Mouse (Mus musculus) right cerebral cortex, postnatal 4 days (tissue): ENCODE data around the gene Ndufaf3.

Experiments used
- DNase-seq: peaks from one replicate; pipeline ENCODE4 v3.0.0-alpha.2; 2022

Ndufaf3 gene

DNA sequence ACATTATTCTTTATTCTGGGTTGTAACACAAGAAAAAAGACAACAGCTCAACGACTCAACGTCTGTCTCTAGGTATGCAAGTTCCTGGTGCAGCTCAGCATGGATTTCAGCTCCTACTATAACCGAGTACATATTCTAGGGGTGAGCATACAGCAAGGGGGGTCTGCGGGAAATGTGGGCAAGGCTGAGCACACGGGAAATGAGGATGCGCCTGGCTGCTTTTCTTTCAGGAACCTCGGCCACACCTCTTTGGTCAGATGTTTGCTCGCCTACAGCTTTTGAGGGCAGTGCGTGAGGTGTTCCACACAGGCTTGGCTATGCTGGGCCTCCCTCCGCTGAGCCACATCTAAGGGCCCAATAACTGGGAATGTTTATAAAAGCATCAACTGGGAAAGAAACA lies 5.1 kb upstream of the Ndufaf3 start:
- no peak for DNase-seq

DNA sequence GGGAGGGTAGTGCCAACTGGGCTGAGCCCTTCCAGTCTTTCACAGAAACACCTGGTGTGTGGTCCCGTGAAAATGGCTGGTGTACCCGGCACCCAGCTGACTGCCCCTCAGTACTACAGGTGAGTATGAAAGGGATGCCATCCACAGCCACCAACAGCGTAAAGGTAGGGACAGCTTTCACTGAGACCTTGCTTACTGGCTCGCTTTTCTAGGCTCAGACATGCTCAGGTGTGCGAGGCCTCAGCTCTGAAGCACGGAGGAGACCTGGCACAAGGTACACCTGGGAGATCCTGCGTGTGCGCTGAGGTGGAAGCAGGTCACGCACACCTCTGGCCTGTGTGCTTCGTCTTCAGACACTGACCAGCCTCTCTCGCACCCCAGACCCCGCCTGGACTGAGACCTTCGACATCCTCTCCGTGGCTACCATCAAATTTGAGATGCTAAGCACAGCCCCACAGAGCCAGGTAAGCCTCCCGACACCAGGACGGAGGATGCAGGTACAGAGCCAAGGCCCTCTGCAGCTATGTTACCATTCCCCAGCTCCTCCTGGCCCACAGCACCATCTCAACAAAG lies 4.3 kb upstream of the Ndufaf3 start:
- no peak for DNase-seq

DNA sequence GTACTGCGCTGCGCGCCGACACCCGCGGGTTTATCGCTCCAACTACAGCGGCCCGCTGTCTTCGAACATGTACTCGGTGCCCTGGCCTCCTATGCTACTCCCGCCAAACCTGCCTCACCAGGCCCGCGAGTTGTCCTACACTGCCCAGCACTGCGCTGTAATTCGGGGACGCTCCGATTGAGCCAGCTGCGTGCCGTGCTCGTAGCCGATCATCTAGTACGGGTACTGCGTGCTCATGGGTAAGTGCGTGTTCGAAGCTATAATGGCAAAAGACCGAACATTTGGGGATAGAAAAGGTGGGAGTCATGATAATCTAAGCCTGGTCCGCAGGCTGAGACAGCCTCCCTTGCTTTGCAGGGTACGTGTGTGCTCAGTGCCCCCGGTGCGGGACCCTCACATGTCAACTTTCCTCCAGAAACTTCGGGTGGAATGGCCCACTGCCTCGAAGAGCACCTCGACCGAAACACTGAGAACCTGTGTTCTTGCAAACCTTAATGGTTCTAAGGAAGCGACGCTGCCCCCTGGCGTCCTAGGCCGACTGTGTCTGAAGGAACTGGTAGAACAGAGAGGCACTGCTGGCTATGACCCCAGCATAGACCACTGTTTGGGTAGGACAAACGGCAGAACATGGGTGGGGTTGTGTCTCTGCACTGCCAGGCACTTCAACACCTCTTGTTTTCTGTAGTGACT lies 3.1 kb upstream of the Ndufaf3 start:
- peak; percentile 86 for DNase-seq

DNA sequence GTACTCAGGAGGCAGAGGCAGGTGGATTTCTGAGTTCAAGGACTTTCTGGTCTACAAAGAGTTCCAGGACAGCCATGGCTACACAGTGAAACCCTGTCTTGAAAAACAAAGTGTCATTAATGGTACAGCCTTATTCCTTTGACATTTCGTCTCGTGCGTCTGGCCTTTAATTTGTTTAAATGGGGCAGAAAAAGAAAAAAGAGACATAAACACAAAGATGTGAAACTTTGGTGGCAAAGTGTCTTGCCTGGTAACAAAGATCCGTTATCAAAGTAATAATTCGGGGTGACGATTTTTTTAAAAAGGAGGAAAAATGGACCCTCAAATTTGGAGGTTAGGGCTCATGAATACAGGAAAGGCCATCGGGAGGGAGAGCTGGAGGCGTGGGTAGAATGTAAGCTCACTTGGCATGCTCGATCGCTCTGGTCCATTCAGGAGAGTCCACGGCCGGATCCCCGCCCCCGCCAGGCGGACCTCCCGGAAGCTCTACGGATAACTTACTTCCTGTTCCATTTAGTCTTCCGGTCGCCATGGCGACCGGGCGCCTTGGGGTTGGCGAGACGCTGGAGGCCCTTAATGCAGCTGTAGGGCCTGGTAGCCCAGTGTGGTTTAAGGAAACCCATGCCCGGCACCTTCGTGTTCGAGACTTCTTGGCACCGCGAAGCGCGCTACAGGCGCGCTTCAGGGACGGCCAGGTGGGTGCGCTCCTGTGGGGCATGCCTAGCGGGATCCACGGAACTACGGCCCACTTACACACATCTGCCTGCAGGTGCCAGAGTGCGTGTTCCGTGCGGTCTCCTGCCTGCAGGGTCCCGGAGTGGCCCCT lies 2.4 kb upstream of the Ndufaf3 start, which contains the start of gene Dalrd3:
TSS of gene Dalrd3 (plus strand) at position 506 of the 826 bp plus-strand sequence.
- peak; percentile 88 for DNase-seq

DNA sequence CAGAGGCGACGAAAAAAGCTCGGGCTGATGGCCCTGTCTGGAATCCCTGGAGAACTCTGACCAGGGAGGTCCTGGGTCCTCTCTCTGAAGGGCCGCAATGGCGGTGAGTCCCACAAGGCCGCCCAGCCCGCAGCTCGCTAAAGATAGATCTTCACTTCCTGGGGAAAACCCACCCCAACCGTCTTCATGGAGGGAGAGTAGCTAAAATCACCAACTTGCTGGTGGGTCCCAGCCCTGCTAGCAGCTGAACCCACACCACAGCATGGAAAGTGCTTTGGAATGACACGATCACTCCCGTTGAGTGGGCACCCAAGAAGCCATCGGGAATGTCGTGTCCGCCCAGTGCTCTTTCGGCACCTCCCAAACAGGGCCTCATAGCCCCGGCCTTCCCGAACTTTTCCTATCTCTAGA lies 1.3 kb upstream of the Ndufaf3 start:
- no peak for DNase-seq

DNA sequence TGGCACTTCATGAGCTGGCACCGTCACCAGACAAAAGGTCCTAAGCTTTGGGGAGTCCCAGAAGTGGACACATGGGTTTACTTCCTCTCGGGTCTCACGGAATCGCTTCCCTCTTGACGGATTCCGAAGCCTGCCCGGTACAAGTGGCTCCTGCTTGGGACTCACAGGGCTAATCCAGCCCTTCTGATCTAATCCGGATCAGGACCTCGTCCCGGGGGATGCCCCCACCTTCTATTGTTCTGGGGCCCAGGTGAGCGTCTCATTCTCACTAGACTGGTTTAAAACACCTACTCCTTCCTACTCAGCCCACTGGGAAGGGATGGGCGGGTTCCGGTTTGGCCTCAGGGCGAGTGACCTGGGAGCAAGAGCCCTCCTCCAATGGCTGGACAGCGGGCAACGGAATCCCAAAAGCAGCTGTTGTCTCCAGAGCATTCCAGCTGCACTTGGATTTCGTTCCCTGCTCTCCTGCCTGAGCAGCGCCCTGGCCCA lies 741 bp upstream of the Ndufaf3 start:
- DNase-seq = no peak

DNA sequence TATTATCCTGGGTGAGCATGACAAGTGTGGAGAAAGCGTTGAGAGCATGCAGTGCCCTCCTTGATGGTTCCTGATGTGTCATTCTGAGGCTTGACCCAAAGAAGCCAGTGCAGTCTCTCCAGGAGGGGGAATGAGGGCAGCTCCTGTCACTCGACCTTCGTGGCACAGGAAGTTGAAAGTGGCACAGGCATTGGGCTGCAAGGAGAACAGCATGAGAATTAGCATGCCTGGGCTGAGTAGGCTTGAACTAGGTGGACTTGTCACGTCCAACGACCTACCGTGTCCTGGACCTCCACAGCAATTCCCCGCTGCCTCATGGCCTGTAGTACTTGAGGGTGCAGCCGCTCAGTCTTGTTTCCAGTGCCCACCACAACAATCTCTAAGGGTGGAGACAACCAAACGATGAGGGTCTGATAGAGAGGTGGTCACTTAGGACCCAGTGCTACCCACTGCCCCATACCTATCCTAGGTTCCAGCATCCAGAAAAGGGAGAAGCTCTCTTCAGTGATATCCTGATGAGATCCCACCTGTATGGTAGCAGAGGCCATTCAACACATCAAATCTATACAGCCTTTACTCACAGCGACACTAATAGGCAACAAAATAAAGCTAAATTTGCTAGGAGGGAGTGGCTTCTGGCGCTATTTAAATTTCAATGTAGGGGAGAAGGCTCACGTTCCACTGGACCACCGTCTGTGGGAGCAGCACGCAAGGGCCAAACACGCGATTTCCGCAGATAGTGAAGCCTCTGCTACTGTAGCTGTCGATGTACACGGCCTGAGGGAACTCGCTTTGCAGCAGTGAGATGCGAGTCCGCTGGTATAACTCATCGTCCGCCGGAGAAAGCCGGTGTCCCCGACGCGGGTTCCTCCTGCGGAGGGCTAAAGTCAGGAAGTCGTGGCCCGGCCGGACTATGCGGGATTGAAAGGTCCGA lies 1.1 kb downstream of the Ndufaf3 start:
- no peak for DNase-seq

DNA sequence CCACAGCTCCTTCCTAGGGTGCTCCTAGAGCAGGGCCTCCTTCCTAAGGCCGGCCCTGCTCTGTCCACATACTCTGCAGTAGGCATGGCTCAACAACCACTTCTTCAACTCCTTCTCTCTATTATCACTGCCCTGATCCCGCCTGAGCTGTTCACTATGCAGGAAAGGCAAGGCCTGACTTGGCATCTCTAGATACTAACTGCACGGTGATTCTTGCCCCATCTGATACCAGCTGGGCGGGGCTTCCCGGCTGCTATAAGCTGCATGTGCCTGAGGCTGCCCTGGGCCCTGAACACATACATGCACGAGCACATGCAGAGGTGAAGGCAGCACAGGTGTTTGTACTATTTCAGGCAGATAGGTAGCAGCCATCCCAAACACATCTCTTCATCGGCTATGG lies 3.1 kb downstream of the Ndufaf3 start:
- DNase-seq = no peak

DNA sequence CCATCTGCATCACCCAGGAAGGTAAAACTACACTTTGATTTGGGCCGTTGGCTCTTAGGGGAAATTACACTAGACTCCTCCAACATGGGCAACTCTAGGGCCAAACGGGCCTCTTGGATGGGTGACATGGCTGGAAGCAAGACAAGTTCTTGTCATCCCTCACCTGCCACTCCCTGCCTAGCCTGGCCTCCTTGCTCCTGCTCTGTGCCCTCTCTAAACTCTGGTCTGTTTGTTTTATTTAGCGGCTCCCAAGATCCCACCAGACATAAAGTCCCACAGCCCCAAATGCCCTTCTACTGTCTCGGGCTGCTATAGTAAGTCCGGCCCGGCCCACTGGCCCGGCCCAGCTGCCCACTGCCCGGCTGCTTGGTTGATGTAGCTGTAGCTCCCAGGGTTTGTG lies 3.6 kb downstream of the Ndufaf3 start:
- DNase-seq = no peak

DNA sequence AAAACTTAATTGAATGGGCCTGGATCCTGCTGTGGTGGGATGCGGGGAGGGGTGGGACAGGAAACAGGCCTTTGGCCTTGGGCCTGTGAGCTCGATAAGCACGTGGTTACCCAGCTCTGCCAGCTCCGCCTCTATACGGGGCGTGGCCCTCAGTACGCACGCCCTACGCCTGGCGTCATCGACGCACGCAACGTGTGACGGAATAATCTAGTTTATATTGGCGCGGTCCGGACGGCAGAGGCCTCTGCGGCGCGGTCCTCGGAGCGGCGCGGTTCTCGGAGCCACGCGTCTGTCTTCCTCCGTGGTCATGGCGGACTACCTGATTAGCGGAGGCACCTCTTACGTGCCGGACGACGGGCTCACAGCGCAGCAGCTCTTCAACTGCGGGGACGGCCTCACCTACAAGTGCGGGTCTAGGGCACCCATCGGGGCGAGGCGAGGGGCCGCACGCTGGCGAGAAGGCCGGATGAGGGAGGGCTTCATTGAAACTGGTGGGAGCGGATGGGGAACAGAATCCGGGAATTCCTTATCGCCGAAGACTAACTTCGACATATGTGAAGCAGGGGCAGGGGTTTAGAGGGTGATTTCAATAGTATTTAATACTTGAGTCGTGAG lies 6.9 kb downstream of the Ndufaf3 start, which contains the start of gene Impdh2:
TSS of gene Impdh2 (plus strand) at position 60 of the 615 bp plus-strand sequence.
- DNase-seq = peak; percentile 88

DNA sequence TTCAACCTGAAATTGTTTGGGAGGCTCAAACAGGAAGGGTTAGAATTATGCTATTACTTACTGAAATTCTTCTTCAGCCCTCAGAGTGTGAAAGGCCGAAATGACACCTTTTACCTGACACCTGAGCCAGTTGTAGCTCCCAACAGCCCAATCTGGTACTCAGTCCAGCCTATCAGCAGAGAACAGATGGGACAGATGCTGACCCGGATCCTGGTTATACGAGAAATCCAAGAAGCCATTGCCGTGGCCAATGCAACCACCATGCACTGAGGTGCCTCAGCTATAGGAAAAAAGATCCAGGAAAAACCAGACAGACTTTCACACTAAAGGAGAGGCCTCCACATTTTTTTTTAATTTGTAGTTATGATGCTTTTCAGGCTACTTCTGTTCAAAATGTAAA lies 8.1 kb downstream of the Ndufaf3 start:
- no peak for DNase-seq

DNA sequence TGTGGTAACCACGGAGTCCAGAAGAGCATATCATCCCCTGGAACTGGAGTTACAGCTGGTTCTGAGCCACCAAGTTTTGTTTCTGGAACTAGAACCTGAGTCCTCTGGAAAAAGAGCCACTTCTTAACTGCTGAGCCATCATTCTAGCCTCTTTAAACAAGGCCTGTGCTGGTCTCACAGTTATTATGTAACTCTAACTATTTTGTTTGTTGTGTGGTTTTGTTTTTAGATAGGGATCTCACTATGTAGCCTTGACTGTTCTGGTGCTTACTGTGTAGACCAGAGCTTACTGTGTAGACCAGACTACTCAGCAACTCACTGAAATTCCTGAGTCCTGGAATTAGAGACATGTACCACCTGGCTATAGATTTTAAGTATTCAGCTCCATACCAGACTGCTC lies 20.4 kb downstream of the Ndufaf3 start:
- no peak for DNase-seq

DNA sequence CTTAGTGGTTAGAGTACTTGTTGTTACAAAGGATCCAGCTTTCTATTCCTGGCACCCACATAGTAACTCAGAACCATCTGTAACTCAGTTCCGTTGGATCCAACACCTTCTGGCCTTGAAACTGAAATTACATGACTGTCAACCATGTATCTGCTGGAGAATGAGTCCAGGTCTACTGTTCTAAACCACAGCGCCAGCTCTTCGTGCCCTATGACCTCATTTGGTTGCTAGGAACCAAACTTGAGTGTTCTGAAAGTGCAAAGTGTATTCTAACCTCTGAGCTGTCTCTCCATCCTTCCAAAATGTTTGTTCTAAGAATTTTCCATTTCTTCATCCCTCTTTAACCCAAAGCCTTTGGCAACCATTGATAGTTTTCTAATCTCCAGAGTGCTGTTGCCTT lies 21.2 kb downstream of the Ndufaf3 start:
- no peak for DNase-seq

DNA sequence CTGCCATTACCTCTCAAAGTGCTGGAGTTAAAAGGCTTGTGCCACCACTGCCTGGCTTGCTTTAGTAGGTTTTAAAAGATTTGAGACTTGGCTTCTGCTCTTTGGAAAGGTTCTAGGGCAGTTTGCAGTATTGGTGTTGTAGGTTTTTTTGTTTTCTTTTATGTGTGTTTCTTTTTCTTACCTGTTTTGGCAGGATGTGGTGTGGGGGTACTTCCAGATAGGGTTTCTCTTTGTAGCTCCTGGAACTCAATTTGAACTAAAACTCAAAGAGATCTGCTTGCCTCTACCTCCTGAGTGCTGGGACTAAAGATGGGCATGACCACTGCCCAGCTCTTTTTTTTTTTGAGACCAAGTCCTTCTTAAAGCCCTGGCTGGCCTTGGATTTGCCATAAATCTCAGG lies 26.4 kb downstream of the Ndufaf3 start:
- no peak for DNase-seq

DNA sequence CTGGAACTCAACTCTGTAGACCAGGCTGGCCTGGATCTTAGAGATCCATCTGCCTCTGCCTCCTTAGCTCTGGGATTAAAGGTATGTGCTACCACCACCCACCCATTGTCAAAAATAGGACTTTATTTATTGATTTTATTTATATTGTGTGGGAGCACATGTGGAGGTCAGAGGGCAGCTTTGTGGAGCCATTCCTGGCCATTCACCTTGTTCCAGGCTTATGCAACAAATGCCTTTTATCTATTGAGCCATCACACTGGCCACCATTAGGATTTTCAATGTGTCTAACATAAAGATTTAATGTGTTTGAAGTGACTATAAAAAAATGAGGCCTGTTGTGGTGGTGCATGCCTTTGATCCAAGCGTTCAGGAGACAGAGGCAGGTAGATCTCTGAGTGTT lies 35.7 kb downstream of the Ndufaf3 start:
- DNase-seq = no peak

DNA sequence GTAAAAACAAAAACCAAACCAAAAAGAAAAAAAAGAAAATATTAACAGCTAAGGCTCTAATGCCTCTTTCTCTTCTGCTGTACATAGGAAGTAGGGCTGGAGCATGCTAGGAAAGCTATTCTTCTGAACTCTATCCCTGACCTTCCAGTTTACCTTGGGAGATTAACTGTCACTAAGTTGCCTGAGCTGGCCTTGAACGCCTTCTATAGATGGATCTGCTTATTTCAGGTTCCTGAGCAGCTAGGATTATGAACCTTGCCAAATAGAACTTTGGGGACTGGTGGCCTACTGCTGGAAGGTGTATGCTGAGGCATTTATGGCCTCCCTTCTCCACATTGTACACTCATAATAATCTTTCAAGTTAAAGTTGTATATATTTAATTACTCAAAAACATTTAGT lies 36.3 kb downstream of the Ndufaf3 start:
- DNase-seq = no peak

DNA sequence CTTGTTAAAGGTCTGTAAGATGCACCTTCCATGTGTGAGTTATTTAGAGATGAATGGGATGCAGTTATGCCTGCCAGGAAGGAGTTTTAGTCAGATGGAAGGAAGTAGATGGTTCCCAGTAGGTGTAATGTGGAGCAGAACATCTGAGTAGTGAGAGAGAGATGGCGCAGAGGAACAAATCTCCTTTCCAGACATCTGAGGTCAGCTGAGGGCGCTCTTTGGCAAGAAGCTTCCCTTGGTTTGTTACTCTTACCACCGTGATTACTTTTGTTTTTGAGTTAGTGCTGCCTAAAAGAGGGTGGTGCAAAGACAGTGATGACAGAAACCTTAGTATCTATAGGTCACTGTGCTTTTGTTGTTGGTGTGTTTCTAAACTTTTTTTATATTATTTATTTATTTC lies 41.8 kb downstream of the Ndufaf3 start:
- DNase-seq = no peak

DNA sequence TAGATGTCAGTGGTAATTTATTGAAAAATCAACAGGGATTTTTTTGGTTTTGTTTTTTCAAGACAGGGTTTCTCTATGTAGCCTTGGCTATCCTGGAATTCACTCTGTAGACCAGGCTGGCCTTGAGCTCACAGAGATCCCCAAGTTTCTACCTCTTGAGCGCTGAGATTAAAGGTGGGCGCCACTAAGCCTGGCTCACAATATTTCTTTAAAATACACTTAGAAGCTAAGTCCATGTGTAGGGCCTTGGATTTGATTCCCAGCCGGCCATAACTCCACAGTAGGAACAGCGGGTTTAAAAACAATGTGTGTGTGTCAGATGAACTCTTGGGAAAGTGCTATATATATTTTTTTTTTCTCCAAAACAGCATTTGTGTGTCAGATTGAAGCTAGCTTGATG lies 43.9 kb downstream of the Ndufaf3 start:
- DNase-seq = no peak

DNA sequence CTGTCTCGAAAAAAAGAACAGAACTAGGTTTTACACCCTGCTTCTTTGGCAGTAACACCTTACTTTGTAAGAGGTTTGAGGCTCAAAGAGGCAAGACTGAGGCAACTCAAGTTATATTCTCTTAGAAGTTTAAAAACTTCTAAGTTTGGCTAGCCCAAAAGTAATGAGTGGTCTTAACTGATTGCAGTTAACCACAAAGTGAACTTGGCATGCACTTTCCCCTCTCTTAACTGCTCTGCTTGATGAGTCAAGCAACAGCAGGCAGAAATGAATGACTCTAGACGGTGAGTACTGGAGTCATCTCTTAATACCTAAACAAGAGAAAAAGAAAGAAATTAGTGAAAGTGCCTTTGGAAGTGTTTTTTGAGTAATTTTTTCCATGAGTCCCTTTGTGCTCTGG lies 45.6 kb downstream of the Ndufaf3 start:
- DNase-seq = no peak

DNA sequence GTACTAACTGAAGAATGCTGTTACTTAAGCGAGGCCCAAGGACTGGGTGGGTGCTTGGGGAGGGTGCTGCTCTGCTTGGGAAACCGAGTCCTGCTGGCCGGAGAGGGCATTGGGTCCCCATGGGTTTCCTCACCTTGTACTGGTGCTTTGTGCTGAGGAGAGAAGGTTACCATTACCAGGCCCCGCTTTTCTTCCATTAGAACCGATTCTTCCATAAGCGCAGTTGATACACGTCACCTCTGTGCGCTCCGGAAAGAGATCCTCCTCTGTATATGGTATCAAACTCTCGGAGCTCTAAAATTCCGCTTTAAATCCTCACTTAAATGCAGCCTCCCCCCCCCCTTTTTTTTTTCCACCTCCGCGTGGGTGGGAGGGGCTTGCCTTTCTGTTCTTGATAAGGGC lies 49.3 kb downstream of the Ndufaf3 start:
- DNase-seq = peak; percentile 25

DNA sequence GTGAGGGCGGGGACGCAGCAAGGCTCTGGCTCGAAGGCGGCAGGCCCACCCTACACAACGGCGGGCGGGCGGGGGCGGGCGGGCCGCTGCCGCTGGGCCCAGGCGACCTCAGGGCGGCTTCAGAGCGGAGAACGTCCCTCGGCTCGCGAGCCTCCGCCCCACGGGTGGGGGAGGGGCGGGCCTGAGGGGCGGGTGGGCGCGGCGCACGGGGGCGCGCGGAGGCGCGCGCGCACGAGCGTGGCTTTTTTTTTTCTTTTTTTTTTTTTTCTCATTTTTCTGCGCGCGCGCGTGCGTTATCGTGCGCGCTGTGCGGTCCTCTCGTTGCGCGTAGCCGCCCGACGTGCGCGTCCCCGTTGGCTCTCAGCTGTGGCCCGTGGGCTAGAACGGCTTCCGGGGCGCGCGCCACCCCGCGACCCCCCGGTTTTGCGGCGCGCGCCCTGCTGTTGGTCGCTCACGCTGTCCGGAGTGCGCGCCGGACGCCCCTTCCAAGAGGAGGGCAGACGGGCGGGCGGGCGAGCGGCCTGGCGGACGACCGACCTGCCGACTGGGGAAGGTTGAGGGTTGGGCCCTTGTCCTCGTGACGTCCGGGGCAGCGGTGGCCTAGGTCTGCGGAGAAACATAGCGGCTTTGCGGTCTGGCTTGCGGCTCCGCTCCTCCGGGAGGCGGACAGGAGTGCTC lies 49.8 kb downstream of the Ndufaf3 start:
- peak; percentile 90 for DNase-seq
